Comparison of ENCODE assay signal across 8 mouse cellular contexts in the genomic region with DNA sequence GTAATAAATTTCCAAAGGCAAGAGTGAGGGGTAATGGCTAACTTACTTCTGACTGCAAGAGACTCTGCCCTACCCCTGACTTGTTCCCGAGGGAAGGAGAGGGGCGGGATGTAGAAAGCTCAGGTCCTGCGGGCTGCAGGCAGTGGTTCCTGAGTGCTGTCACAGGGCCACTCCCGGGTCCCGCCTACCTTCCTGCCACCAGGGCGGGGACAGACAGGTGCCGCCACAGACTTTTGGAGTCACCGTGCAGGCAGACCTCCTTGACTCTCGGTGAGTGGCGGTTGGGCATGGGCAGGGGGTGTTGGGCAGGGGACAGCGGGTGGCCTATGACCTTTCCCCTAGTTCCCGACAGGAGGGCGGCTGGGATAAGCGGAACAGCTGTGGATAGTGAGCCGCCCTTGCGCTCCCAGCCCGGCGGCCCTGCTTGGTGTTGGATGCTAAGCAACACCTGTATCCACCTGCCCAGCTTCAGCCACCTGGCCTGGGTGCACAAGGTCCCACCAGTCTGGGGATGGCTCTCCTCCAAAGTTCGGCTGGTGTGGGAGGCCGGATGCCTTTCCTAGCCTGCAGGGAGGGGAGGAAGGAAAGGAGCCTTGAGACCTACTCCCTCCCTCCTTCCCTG. TPM values are rescaled to one million over a fixed set of nuclear protein-coding genes. Genes with fewer than 3 reads are reported as not detected.
DNase-seq lines count a peak whose midpoint lies in the region; ATAC-seq lines count a peak whose summit lies in the region.

No protein-coding gene starts in this region.

- H3K27ac ChIP-seq in hindbrain, embryonic 10.5 days: peak overlapping the region; percentile 35; the same call in 1 of the 2 replicates
- H3K27ac ChIP-seq in hindbrain, embryonic 14.5 days: no peak overlapping the region
- no peak overlapping the region for H3K27ac ChIP-seq in heart, embryonic 16.5 days (ENCODE audit: low read length)
- no peak overlapping the region for H3K27ac ChIP-seq in stomach, embryonic 15.5 days

- WGBS in hindbrain, embryonic 10.5 days: 6% methylated on average over 20 of the region's 20 CpGs
- WGBS in hindbrain, embryonic 14.5 days: 7% methylated on average over 19 of the region's 20 CpGs
- 8% methylated on average over 20 of the region's 20 CpGs for WGBS in heart, embryonic 16.5 days
- WGBS in stomach, embryonic 15.5 days: 8% methylated on average over 20 of the region's 20 CpGs

- H3K36me3 ChIP-seq in hindbrain, embryonic 10.5 days: no peaks in the 10 kb centered on the region
- H3K36me3 ChIP-seq in hindbrain, embryonic 14.5 days (replicated peaks; ENCODE audit: control insufficient read depth, insufficient read depth): no peaks in the 10 kb centered on the region
- H3K36me3 ChIP-seq in heart, embryonic 16.5 days (ENCODE audit: control insufficient read depth, insufficient read depth): no peaks in the 10 kb centered on the region
- H3K36me3 ChIP-seq in stomach, embryonic 15.5 days: no peaks in the 10 kb centered on the region

- H3K9ac ChIP-seq in hindbrain, embryonic 14.5 days: no peak overlapping the region
- H3K9ac ChIP-seq in heart, embryonic 16.5 days (ENCODE audit: low read length): no peak overlapping the region
- H3K9ac ChIP-seq in stomach, embryonic 15.5 days: no peak overlapping the region

- no peak for ATAC-seq in hindbrain, embryonic 14.5 days (ENCODE audit: low FRiP score)
- ATAC-seq in heart, embryonic 16.5 days (replicated peaks; ENCODE audit: extremely low read depth, insufficient read depth, low FRiP score): no peak
- ATAC-seq in stomach, embryonic 15.5 days (ENCODE audit: insufficient read depth, low FRiP score, low read depth): peak; percentile 41

- no peaks in the 10 kb centered on the region for H3K9me3 ChIP-seq in hindbrain, embryonic 10.5 days
- no peaks in the 10 kb centered on the region for H3K9me3 ChIP-seq in hindbrain, embryonic 14.5 days (ENCODE audit: control insufficient read depth, low read length)
- no peaks in the 10 kb centered on the region for H3K9me3 ChIP-seq in heart, embryonic 16.5 days (replicated peaks; ENCODE audit: control insufficient read depth, low read length)
- no peaks in the 10 kb centered on the region for H3K9me3 ChIP-seq in stomach, embryonic 15.5 days

- peaks cover 34% of the 10 kb centered on the region for H3K4me1 ChIP-seq in hindbrain, embryonic 10.5 days (replicated peaks)
- H3K4me1 ChIP-seq in hindbrain, embryonic 14.5 days (replicated peaks; ENCODE audit: control insufficient read depth, insufficient read depth, low read length): no peaks in the 10 kb centered on the region
- H3K4me1 ChIP-seq in heart, embryonic 16.5 days (ENCODE audit: control insufficient read depth, insufficient read depth, low read length): peaks cover 6% of the 10 kb centered on the region; the same call in 1 of the 2 replicates
- H3K4me1 ChIP-seq in stomach, embryonic 15.5 days: peaks cover 7% of the 10 kb centered on the region

- no peak overlapping the region for H3K4me3 ChIP-seq in hindbrain, embryonic 10.5 days
- H3K4me3 ChIP-seq in hindbrain, embryonic 14.5 days (replicated peaks; ENCODE audit: low read length): no peak overlapping the region
- H3K4me3 ChIP-seq in heart, embryonic 16.5 days (ENCODE audit: low read length): no peak overlapping the region
- H3K4me3 ChIP-seq in stomach, embryonic 15.5 days (replicated peaks): no peak overlapping the region

- peaks cover 79% of the 10 kb centered on the region for H3K27me3 ChIP-seq in hindbrain, embryonic 10.5 days (ENCODE audit: insufficient read depth, poor library complexity, severe bottlenecking)
- H3K27me3 ChIP-seq in hindbrain, embryonic 14.5 days (ENCODE audit: control insufficient read depth, insufficient read depth, low read length): peaks cover 45% of the 10 kb centered on the region
- peaks cover 47% of the 10 kb centered on the region for H3K27me3 ChIP-seq in heart, embryonic 16.5 days (ENCODE audit: control insufficient read depth, insufficient read depth, low read length)
- peaks cover 15% of the 10 kb centered on the region for H3K27me3 ChIP-seq in stomach, embryonic 15.5 days (replicated peaks)

- H3K4me2 ChIP-seq in hindbrain, embryonic 14.5 days (replicated peaks): no peak overlapping the region
- H3K4me2 ChIP-seq in heart, embryonic 16.5 days (ENCODE audit: low read depth, low read length): peak overlapping the region; percentile 42; the same call in 1 of the 2 replicates
- peak overlapping the region; percentile 44 for H3K4me2 ChIP-seq in stomach, embryonic 15.5 days

- DNase-seq in hindbrain, embryonic 10.5 days (ENCODE audit: low spot score): no peak
- DNase-seq in hindbrain, embryonic 14.5 days (ENCODE audit: low spot score): no peak
- DNase-seq in kidney, postnatal 36 days: peak; percentile 74 to 79
- DNase-seq in right cerebral cortex, postnatal 14 days: no peak
- DNase-seq in spleen, postnatal 14 days (ENCODE audit: low spot score in 2 of 2): no peak
- DNase-seq in natural killer cell, adult 2 months (ENCODE audit: low spot score in 2 of 2): no peak

RNA-seq across cellular contexts. Expression of a gene that starts 3.5 kb away (rescaled TPM):
- 0.90 and 1.3 TPM in 2 replicates for polyA plus RNA-seq in hindbrain, embryonic 10.5 days (2016; fragmentation: Nextera tagmentation; extraction: Ambion mirVana)
- 0.73 and 1.4 TPM in 2 replicates for polyA plus RNA-seq in hindbrain, embryonic 14.5 days (2014; fragmentation: Nextera tagmentation; extraction: Ambion mirVana)
- 1.1 TPM in 2 replicates for polyA plus RNA-seq in heart, embryonic 16.5 days (2015; fragmentation: Nextera tagmentation; extraction: Ambion mirVana)
- polyA plus RNA-seq in stomach, embryonic 15.5 days (2015; fragmentation: Nextera tagmentation; extraction: Ambion mirVana): 4.9 and 7.3 TPM in 2 replicates

RNA-seq across cellular contexts. Expression of a gene that starts 19.8 kb away (rescaled TPM):
- 99.4 and 149 TPM in 2 replicates for polyA plus RNA-seq in hindbrain, embryonic 10.5 days (2016; fragmentation: Nextera tagmentation; extraction: Ambion mirVana)
- 39.8 and 42.7 TPM in 2 replicates for polyA plus RNA-seq in hindbrain, embryonic 14.5 days (2014; fragmentation: Nextera tagmentation; extraction: Ambion mirVana)
- polyA plus RNA-seq in heart, embryonic 16.5 days (2015; fragmentation: Nextera tagmentation; extraction: Ambion mirVana): 10.9 and 12.3 TPM in 2 replicates
- polyA plus RNA-seq in stomach, embryonic 15.5 days (2015; fragmentation: Nextera tagmentation; extraction: Ambion mirVana): 26.8 TPM in 2 replicates

Comparison
In these comparisons a context has a peak if more than half of its experiments do, and no peak if none do; other contexts are left out.
1. DNase-seq: peak in kidney, postnatal 36 days (2 of 2); none in hindbrain, embryonic 10.5 days (single experiment), hindbrain, embryonic 14.5 days (single experiment), right cerebral cortex, postnatal 14 days (single experiment), spleen, postnatal 14 days (0 of 2) and natural killer cell, adult 2 months (0 of 2).